Mouse (Mus musculus) liver, embryonic 13.5 days (tissue): ENCODE data around the gene Heatr1. TPM values are rescaled to one million over a fixed set of nuclear protein-coding genes. Genes with fewer than 3 reads are reported as not detected.

ENCODE experiments used
- ATAC-seq: fragments of 200-750 bp; cut with Nextera tagmentation; 2 replicates; pipeline ENCODE4 v1.8.0; 2017; ENCODE audit warnings: low read depth, mild to moderate bottlenecking, moderate number of reproducible peaks, moderate library complexity
- DNase-seq: peaks from one replicate; pipeline ENCODE4 v3.0.0; 2022
- H3K27ac ChIP-seq: fragments of 300-500 bp; sonication (generic); 2 replicates; pipeline ENCODE4 v1.5.1; 2015; ENCODE audit warnings: moderate library complexity, mild to moderate bottlenecking, inconsistent platforms
- H3K27me3 ChIP-seq: fragments of 300-500 bp; sonication (generic); 2 replicates; pipeline ENCODE4 v1.6.1; 2015; ENCODE audit warnings: mild to moderate bottlenecking, inconsistent platforms
- H3K36me3 ChIP-seq: fragments of 300-500 bp; sonication (generic); 2 replicates; pipeline ENCODE4 v1.6.1; 2015; ENCODE audit warnings: mild to moderate bottlenecking, inconsistent platforms
- H3K4me1 ChIP-seq: fragments of 300-500 bp; sonication (generic); replicated peaks from 2 replicates; pipeline ENCODE4 v1.6.1; 2015; ENCODE audit warnings: inconsistent platforms
- H3K4me2 ChIP-seq: fragments of 300-500 bp; sonication (generic); 2 replicates; pipeline ENCODE4 v1.6.1; 2015; ENCODE audit warnings: inconsistent platforms, mild to moderate bottlenecking, moderate library complexity
- H3K4me3 ChIP-seq: fragments of 300-500 bp; sonication (generic); replicated peaks from 2 replicates; pipeline ENCODE4 v1.5.1; 2015; ENCODE audit warnings: mild to moderate bottlenecking, inconsistent platforms
- H3K9ac ChIP-seq: fragments of 300-500 bp; sonication (generic); 2 replicates; pipeline ENCODE4 v1.6.1; 2015; ENCODE audit warnings: mild to moderate bottlenecking, inconsistent platforms
- H3K9me3 ChIP-seq: fragments of 300-500 bp; sonication (generic); replicated peaks from 2 replicates; pipeline ENCODE4 v1.6.1; 2016; ENCODE audit warnings: inconsistent platforms
- WGBS: fragments of 180-500 bp; shearing (Covaris S2); methylation state at CpG from one replicate; pipeline ENCODE4 v1.1.7; 2015; ENCODE audit not compliant: insufficient replicate concordance; 5-methylcytosine and 5-hydroxymethylcytosine counted together
- polyA plus RNA-seq: library from polyadenylated mRNA; unstranded; fragments of >200 nt; fragmentation: Nextera tagmentation; extraction: Ambion mirVana; gene quantifications from 2 replicates; pipeline ENCODE4 v1.2.1, GENCODE M21; 2015

The Heatr1 gene
- 14.5 and 20.8 TPM in 2 replicates for polyA plus RNA-seq

GRCm38 (mm10) chr13:12394609-12395505, at the start of gene Heatr1:
Heatr1 (plus strand) TSS chr13:12395027.
- peaks cover 13% of the 10 kb centered on the region; the same call in 1 of the 2 replicates for H3K36me3 ChIP-seq
- H3K9me3 ChIP-seq = no peaks in the 10 kb centered on the region
- peaks cover 10% of the 10 kb centered on the region; the same call in 1 of the 2 replicates for H3K27me3 ChIP-seq
- under 1% methylated on average over 43 of the region's 43 CpGs for WGBS
- ATAC-seq = peak; percentile 95
- peak within 1 kb of the TSS; percentile 44 for H3K27ac ChIP-seq
- H3K4me1 ChIP-seq = peaks cover 13% of the 10 kb centered on the region
- peak; percentile 99 for DNase-seq
- peak within 1 kb of the TSS; percentile 80 for H3K9ac ChIP-seq
- H3K4me2 ChIP-seq = peak within 1 kb of the TSS; percentile 91
- H3K4me3 ChIP-seq = peak within 1 kb of the TSS; percentile 94

DNA sequence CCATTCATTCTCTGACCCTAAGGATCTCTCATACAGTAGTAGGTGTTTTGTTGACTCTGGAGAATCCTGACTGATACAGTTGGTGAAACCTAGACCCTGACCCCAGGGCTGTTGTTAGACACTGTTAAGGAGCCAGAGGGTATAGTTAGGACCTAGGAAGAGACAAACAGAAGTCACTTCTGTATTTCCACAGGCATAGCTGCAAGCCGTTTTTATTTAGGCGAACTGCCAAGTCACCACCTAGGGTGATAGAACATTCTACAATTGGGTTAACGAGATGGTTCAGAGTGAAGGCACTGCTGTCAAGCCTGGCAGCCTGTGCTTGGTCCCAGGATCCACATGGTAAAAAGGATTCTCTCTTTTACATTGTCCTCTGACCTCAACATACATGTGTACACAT, 48.0 kb upstream of the Heatr1 start:
- Histone ChIP-seq H3K4me2 (no peak overlapping the region), H3K36me3 (no peaks in the 10 kb centered on the region), H3K9me3 (no peaks in the 10 kb centered on the region), H3K27me3 (no peaks in the 10 kb centered on the region; the same call in 1 of the 2 replicates), H3K4me3 (no peak overlapping the region), H3K27ac (no peak overlapping the region), H3K9ac (no peak overlapping the region), H3K4me1 (no peaks in the 10 kb centered on the region)
- ATAC-seq = no peak
- WGBS = 48% methylated on average over 3 of the region's 3 CpGs
- DNase-seq = no peak

- H3K36me3 ChIP-seq = no peaks in the 10 kb centered on the region
- no peaks in the 10 kb centered on the region for H3K9me3 ChIP-seq
- H3K4me3 ChIP-seq = no peak overlapping the region
- H3K27me3 ChIP-seq = no peaks in the 10 kb centered on the region
- H3K4me1 ChIP-seq = no peaks in the 10 kb centered on the region
- H3K27ac ChIP-seq = no peak overlapping the region
- DNase-seq (no peak), ATAC-seq (no peak)
- 43% methylated on average over 13 of the region's 13 CpGs for WGBS
- no peak overlapping the region for H3K9ac ChIP-seq
- no peak overlapping the region for H3K4me2 ChIP-seq
Measured at GRCm38 (mm10) chr13:12349197-12349824, 45.5 kb upstream of the Heatr1 start.

GRCm38 (mm10) chr13:12356184-12356583, 38.6 kb upstream of the Heatr1 start:
- ATAC-seq = no peak
- Histone ChIP-seq H3K27me3 (no peaks in the 10 kb centered on the region), H3K4me3 (no peak overlapping the region), H3K4me2 (no peak overlapping the region), H3K9ac (no peak overlapping the region), H3K36me3 (no peaks in the 10 kb centered on the region), H3K4me1 (no peaks in the 10 kb centered on the region), H3K27ac (no peak overlapping the region), H3K9me3 (no peaks in the 10 kb centered on the region)
- 21% methylated on average over 4 of the region's 4 CpGs for WGBS
- DNase-seq = no peak

- Histone ChIP-seq H3K9me3 (no peaks in the 10 kb centered on the region), H3K4me3 (no peak overlapping the region), H3K4me1 (no peaks in the 10 kb centered on the region), H3K27ac (no peak overlapping the region), H3K36me3 (no peaks in the 10 kb centered on the region), H3K9ac (no peak overlapping the region), H3K27me3 (no peaks in the 10 kb centered on the region), H3K4me2 (no peak overlapping the region)
- ATAC-seq (no peak), DNase-seq (no peak)
- WGBS = 72% methylated on average over 5 of the region's 5 CpGs
Measured at GRCm38 (mm10) chr13:12357554-12357953, 37.3 kb upstream of the Heatr1 start.

GRCm38 (mm10) chr13:12361486-12361885, 33.3 kb upstream of the Heatr1 start:
- H3K9ac ChIP-seq = no peak overlapping the region
- H3K4me2 ChIP-seq = no peak overlapping the region
- DNase-seq = no peak
- no peaks in the 10 kb centered on the region for H3K4me1 ChIP-seq
- H3K27ac ChIP-seq = no peak overlapping the region
- H3K9me3 ChIP-seq = no peaks in the 10 kb centered on the region
- H3K4me3 ChIP-seq = no peak overlapping the region
- H3K27me3 ChIP-seq = no peaks in the 10 kb centered on the region
- WGBS = 63% methylated on average over 4 of the region's 4 CpGs
- H3K36me3 ChIP-seq = no peaks in the 10 kb centered on the region
- ATAC-seq = no peak

DNA sequence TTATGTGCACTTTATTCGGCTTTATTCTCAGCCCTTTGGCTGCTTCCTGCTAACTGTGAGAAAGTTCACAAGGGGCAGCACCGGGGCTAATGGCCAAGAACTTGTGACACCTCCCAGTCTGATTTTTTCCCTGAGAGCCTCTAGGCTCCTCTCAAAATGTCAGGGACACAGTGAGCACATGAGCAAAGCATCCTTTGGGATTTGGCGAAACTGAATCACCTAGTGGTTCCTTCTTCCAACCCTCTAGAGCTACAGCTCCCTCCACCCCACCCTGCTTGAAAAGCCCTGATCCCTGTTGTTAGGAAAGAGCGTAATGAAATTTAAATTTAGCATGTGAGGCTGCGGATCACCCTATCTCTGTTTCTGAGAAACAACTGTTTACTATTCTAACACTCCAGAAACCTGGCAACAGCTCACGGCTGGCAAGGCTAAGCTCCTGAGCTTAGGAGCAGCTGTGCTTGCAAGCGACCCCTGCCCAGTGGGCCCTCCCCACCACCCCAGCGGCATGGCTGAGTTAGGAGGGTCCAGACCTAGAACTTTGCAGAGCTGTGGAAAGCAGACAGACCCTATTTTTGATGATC, 25.7 kb upstream of the Heatr1 start:
- Histone ChIP-seq H3K9ac (no peak overlapping the region), H3K4me1 (no peaks in the 10 kb centered on the region), H3K4me2 (no peak overlapping the region), H3K27ac (no peak overlapping the region), H3K9me3 (no peaks in the 10 kb centered on the region), H3K27me3 (no peaks in the 10 kb centered on the region), H3K36me3 (no peaks in the 10 kb centered on the region), H3K4me3 (no peak overlapping the region)
- ATAC-seq (no peak), DNase-seq (no peak)
- 48% methylated on average over 8 of the region's 8 CpGs for WGBS

DNA sequence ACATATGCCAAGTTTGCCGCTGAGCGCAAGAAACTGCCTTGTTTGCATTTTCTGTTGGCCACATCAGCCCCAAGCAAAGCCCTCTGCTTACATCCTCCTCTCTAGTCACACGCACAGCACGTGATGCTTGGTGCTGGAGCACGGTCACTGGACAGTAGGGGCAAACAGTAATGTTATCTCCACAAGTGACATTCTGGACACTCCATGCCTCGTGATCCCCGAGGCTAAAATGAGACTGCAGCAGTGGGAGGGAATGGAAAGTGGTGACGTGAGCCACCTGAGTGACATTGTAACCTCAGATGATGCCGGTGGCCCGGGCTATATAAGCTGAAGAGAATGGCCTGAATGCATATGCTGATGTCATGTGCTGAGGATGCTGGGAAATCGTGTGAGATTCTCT, 24.9 kb upstream of the Heatr1 start:
- DNase-seq = no peak
- Histone ChIP-seq H3K9me3 (no peaks in the 10 kb centered on the region), H3K4me2 (no peak overlapping the region), H3K4me3 (no peak overlapping the region), H3K27ac (no peak overlapping the region), H3K9ac (no peak overlapping the region), H3K36me3 (no peaks in the 10 kb centered on the region), H3K27me3 (no peaks in the 10 kb centered on the region), H3K4me1 (no peaks in the 10 kb centered on the region)
- ATAC-seq = no peak
- 70% methylated on average over 11 of the region's 11 CpGs for WGBS

GRCm38 (mm10) chr13:12372755-12373154, 22.1 kb upstream of the Heatr1 start:
- ATAC-seq (no peak), DNase-seq (no peak)
- Histone ChIP-seq H3K9me3 (no peaks in the 10 kb centered on the region), H3K4me2 (no peak overlapping the region), H3K9ac (no peak overlapping the region), H3K27ac (no peak overlapping the region), H3K27me3 (no peaks in the 10 kb centered on the region), H3K4me1 (no peaks in the 10 kb centered on the region), H3K4me3 (no peak overlapping the region), H3K36me3 (no peaks in the 10 kb centered on the region)
- 29% methylated on average over 3 of the region's 3 CpGs for WGBS

DNA sequence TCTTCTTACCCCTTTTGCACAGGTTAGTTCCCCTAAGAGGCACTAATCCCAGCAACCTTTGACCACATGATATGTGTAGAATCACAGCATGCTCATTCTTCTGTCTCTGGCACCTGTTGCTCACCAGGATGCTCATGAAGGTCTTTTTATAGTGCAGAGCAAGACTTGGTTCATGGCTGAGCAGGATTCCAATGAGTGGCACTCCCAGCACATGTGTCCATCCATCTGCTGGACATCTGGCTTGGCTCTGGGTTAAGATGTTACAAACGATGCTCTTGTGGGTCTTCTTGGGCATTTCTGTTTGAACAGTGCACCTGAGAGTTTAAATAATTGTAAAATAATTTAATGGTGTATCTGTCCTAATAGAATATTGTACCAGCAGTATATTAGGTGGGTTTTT, 18.0 kb upstream of the Heatr1 start:
- WGBS = 35% methylated on average over 1 of the region's 1 CpGs
- no peak for ATAC-seq

DNA sequence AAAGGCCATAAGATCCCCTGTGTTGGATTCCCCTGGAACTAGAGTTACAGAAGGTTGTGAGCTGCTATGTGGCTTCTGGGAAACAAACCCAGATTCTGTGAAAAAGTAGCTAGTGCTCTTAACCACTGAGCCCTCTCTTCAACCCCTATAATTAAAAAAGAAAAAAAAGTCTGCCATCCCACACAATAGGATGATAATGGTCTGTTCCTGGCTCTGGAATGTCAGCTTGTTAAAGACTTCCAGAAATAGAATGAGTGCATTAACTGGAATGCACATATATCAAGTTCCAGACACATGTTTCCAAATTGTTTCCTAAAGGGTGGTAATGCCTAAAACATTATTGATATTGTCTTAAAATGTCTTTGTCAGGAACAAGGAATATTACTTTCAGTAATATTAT, 10.0 kb upstream of the Heatr1 start:
- Histone ChIP-seq H3K9ac (no peak overlapping the region), H3K27ac (no peak overlapping the region), H3K4me2 (no peak overlapping the region), H3K4me3 (no peak overlapping the region), H3K9me3 (no peaks in the 10 kb centered on the region), H3K4me1 (no peaks in the 10 kb centered on the region), H3K36me3 (no peaks in the 10 kb centered on the region), H3K27me3 (no peaks in the 10 kb centered on the region)
- no peak for DNase-seq
- ATAC-seq = no peak

More for the DNA sequence above, 18.0 kb upstream of the Heatr1 start:
- Histone ChIP-seq H3K9me3 (no peaks in the 10 kb centered on the region), H3K4me2 (no peak overlapping the region), H3K27ac (no peak overlapping the region), H3K36me3 (no peaks in the 10 kb centered on the region), H3K4me1 (no peaks in the 10 kb centered on the region), H3K9ac (no peak overlapping the region), H3K27me3 (no peaks in the 10 kb centered on the region), H3K4me3 (no peak overlapping the region)
- no peak for DNase-seq
